Mouse (Mus musculus): Measurements from ENCODE around the gene Crybg1. TPM values are rescaled to one million over a fixed set of nuclear protein-coding genes. Genes with fewer than 3 reads are reported as not detected.
"Not testable (repeated sequence)": the region's sequence is repeated elsewhere in the genome, so short reads cannot be mapped to it uniquely, and the experiment has no call there.

Gene Crybg1
- polyA plus RNA-seq, 1 experiment from 2014 or later, result 1.0 TPM

DNA sequence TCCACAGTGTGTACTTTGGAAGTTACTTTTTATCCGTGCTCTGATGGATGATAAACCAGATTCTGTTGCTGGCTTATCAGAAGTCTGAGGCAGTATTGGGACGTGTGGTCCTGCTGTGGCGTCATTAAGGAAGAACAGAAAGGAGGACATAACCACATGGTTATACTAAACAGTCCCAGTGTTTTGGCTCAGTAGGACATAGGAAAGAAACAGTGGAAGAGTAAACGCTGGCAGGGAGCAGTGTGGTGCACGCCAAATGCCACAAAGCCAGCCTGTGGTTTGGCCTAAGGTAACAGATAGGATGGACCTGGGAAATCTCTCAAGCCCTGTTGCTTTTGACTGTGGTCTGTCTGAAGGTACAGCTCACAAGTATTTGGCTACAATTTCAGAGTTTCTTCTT lies 220.1 kb downstream of the Crybg1 start:
- Histone ChIP-seq H3K27ac (ENCODE audit: low read length) (no peak overlapping the region), H3K9me3 (replicated peaks; ENCODE audit: control insufficient read depth, low read length) (no peaks in the 10 kb centered on the region), H3K9ac (ENCODE audit: low read depth, low read length) (no peak overlapping the region), H3K4me1 (ENCODE audit: control insufficient read depth, low read depth, low read length) (no peaks in the 10 kb centered on the region), H3K36me3 (ENCODE audit: control insufficient read depth, insufficient read depth) (no peaks in the 10 kb centered on the region), H3K4me3 (ENCODE audit: low read depth, low read length) (no peak overlapping the region), H3K27me3 (ENCODE audit: control insufficient read depth, insufficient read depth, low read depth, low read length) (no peaks in the 10 kb centered on the region), H3K4me2 (ENCODE audit: low read depth, low read length) (no peak overlapping the region)
- no peak for ATAC-seq (ENCODE audit: low read depth)
- 62% methylated on average over 5 of the region's 5 CpGs for WGBS (ENCODE audit: insufficient replicate concordance)

DNA sequence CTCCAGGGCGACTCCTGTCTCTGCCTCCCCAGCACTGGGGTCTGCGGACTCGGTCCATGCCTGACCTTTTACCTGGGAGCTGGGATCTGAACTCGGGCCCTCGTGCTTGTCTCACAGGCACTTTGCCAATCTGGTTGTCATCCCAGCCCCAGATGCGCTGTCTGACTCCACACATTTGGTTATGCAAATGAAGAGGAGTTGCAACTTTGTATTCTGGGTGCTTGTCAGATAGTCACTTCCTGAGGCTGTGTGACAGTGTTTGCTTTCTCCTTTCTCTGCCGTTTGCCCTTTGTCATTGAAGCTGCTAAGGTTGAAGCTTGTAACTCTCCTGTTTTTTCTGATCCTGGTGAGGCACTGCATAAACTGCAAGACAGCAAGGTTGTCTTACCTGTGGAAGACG lies 220.9 kb downstream of the Crybg1 start:
- Histone ChIP-seq H3K36me3 (ENCODE audit: control insufficient read depth, insufficient read depth) (no peaks in the 10 kb centered on the region), H3K4me2 (ENCODE audit: low read depth, low read length) (no peak overlapping the region), H3K4me3 (ENCODE audit: low read depth, low read length) (no peak overlapping the region), H3K27me3 (ENCODE audit: control insufficient read depth, insufficient read depth, low read depth, low read length) (no peaks in the 10 kb centered on the region), H3K27ac (ENCODE audit: low read length) (no peak overlapping the region), H3K9ac (ENCODE audit: low read depth, low read length) (no peak overlapping the region), H3K4me1 (ENCODE audit: control insufficient read depth, low read depth, low read length) (no peaks in the 10 kb centered on the region), H3K9me3 (replicated peaks; ENCODE audit: control insufficient read depth, low read length) (no peaks in the 10 kb centered on the region)
- no peak for ATAC-seq (ENCODE audit: low read depth)
- 57% methylated on average over 8 of the region's 8 CpGs for WGBS (ENCODE audit: insufficient replicate concordance)

DNA sequence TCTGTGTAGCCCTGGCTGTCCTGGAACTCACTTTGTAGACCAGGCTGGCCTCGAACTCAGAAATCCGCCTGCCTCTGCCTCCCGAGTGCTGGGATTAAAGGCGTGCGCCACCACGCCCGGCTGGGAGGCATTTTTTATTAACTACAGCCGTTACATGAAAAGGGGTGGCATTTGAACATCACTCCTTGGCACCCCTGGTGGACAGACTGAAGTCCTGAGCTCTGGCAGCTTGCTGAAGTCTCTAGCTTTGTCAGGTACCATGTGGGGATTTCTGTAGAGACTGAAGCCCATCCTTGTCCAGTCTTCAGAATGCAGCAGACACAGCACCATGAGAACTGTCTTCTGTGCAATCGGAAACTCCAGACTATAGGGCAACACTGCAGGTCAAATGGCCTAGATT lies 222.9 kb downstream of the Crybg1 start:
- not testable (repeated sequence) for H3K4me3 ChIP-seq (ENCODE audit: low read depth, low read length); H3K4me1 ChIP-seq (ENCODE audit: control insufficient read depth, low read depth, low read length); ATAC-seq (ENCODE audit: low read depth); H3K9me3 ChIP-seq (replicated peaks; ENCODE audit: control insufficient read depth, low read length); H3K27ac ChIP-seq (ENCODE audit: low read length); H3K27me3 ChIP-seq (ENCODE audit: control insufficient read depth, insufficient read depth, low read depth, low read length); H3K36me3 ChIP-seq (ENCODE audit: control insufficient read depth, insufficient read depth); H3K4me2 ChIP-seq (ENCODE audit: low read depth, low read length); H3K9ac ChIP-seq (ENCODE audit: low read depth, low read length)
- 78% methylated on average over 9 of the region's 9 CpGs for WGBS (ENCODE audit: insufficient replicate concordance)

DNA sequence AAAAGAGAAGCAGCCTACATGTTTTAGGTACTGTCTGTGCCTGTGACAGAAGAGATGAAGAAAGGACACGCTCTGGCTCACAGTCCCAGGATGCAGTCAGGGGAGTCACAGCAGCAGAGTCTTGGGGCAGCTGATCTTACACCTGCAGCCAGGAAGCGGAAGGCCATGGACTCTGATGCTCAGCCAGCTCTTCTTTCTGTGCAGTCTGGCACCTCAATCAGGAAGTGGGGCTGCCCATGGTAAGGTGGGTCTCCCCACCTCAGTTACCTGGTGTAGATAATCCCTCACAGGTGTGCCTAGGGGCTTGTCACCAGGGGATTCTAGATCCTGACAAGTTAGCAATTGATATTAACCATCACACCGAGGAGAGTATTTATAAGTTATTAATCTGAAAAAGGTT lies 225.6 kb downstream of the Crybg1 start:
- no peak overlapping the region for H3K4me2 ChIP-seq (ENCODE audit: low read depth, low read length)
- no peak overlapping the region for H3K4me3 ChIP-seq (ENCODE audit: low read depth, low read length)
- H3K27ac ChIP-seq (ENCODE audit: low read length), result no peak overlapping the region
- no peaks in the 10 kb centered on the region for H3K9me3 ChIP-seq (replicated peaks; ENCODE audit: control insufficient read depth, low read length)
- no peaks in the 10 kb centered on the region for H3K27me3 ChIP-seq (ENCODE audit: control insufficient read depth, insufficient read depth, low read depth, low read length)
- H3K36me3 ChIP-seq (ENCODE audit: control insufficient read depth, insufficient read depth), result no peaks in the 10 kb centered on the region
- H3K4me1 ChIP-seq (ENCODE audit: control insufficient read depth, low read depth, low read length), result no peaks in the 10 kb centered on the region
- no peak for ATAC-seq (ENCODE audit: low read depth)
- 77% methylated on average over 3 of the region's 3 CpGs for WGBS (ENCODE audit: insufficient replicate concordance)
- H3K9ac ChIP-seq (ENCODE audit: low read depth, low read length), result no peak overlapping the region

DNA sequence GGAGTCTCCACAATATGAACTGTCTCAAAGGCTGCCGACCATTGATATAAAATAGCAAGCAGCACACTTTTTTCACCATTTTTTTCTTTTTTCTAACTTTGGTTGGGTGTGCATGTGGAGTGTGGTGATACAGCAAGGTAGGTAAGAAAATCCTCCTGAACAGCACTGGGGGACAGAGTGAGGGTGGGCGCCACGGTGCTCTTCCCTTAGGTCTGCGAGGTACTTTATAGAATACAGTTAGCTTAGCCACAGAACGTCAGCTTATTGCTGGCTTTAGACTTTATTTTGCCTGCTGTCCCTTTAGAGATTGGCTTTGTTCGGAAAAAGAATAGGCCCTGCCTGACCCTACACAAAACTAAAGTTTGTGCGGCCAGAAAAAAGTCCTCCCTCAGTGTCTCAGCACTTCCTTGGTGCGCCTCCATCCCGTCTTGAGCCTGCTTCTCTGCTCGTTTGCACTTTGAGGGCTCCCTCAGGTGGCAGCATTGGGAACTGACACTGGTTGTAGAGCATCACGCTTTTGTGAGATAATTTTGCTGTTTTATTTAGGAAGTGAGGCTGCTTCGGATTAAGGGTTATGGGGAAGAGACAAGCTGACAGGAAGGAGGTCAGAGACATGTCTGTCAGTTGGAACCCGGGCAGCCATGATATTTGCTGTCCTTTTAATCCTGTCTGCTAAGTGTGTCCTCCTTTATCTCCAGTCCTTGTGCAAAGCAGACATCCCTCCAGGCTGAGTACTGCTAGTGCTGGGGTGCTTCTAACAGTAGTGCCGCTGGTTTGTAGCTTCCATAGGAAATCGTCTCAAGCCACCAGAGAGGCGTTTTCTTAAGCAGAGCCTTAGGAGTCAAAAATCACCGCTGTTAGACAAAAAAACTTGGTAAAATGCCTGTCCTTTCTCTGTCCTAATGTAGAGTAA lies 229.7 kb downstream of the Crybg1 start:
- Histone ChIP-seq H3K9me3 (replicated peaks; ENCODE audit: control insufficient read depth, low read length) (no peaks in the 10 kb centered on the region), H3K36me3 (ENCODE audit: control insufficient read depth, insufficient read depth) (no peaks in the 10 kb centered on the region), H3K9ac (ENCODE audit: low read depth, low read length) (no peak overlapping the region), H3K27ac (ENCODE audit: low read length) (no peak overlapping the region), H3K4me2 (ENCODE audit: low read depth, low read length) (no peak overlapping the region), H3K27me3 (ENCODE audit: control insufficient read depth, insufficient read depth, low read depth, low read length) (no peaks in the 10 kb centered on the region), H3K4me1 (ENCODE audit: control insufficient read depth, low read depth, low read length) (no peaks in the 10 kb centered on the region), H3K4me3 (ENCODE audit: low read depth, low read length) (no peak overlapping the region)
- ATAC-seq (ENCODE audit: low read depth), result no peak
- WGBS (ENCODE audit: insufficient replicate concordance), result 38% methylated on average over 17 of the region's 17 CpGs

DNA sequence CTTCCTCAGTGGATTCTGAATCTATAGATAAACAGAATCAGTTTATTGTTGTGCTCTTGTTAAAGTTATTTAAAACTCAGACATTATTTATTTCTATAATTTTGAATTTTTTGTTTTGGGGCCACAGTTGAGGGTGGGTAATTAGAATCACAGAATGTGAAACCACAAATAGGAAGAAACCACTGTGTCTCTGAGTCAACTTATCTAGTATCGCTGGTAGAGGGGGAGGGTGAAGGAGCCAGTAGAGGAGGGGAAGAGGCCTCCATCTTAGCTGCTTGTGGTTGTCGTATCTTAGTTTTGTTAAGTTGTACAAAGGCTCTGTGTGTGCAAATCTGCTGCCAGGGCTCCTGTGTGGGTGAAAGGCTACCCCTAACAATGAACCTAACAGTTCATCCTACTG lies 231.9 kb downstream of the Crybg1 start:
- ATAC-seq (ENCODE audit: low read depth), result no peak
- Histone ChIP-seq H3K27ac (ENCODE audit: low read length) (no peak overlapping the region), H3K4me3 (ENCODE audit: low read depth, low read length) (no peak overlapping the region), H3K9ac (ENCODE audit: low read depth, low read length) (no peak overlapping the region), H3K4me2 (ENCODE audit: low read depth, low read length) (no peak overlapping the region), H3K36me3 (ENCODE audit: control insufficient read depth, insufficient read depth) (no peaks in the 10 kb centered on the region), H3K4me1 (ENCODE audit: control insufficient read depth, low read depth, low read length) (no peaks in the 10 kb centered on the region), H3K27me3 (ENCODE audit: control insufficient read depth, insufficient read depth, low read depth, low read length) (no peaks in the 10 kb centered on the region), H3K9me3 (replicated peaks; ENCODE audit: control insufficient read depth, low read length) (no peaks in the 10 kb centered on the region)
- WGBS (ENCODE audit: insufficient replicate concordance), result 28% methylated on average over 2 of the region's 2 CpGs

DNA sequence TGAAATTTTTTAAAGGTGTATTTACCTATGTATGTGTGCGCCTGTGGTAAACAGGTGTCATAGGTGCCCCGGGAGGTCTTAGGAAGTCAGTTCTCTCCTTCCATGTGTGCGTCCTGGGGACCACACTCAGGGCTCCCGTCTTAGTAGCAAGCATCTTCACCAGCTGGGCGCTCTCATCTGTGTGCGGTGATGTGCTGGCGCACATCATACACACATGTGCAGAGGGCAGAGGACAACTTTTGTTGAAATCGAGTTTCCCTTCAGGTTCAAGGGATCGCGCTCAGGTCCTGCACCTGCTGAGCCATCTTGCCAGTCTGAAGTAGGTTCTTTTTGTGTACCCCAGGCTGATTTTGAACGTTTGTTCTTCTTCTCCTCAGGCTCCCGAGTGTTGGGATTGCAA lies 232.5 kb downstream of the Crybg1 start:
- ATAC-seq (ENCODE audit: low read depth), result no peak
- Histone ChIP-seq H3K4me1 (ENCODE audit: control insufficient read depth, low read depth, low read length) (no peaks in the 10 kb centered on the region), H3K36me3 (ENCODE audit: control insufficient read depth, insufficient read depth) (no peaks in the 10 kb centered on the region), H3K4me2 (ENCODE audit: low read depth, low read length) (no peak overlapping the region), H3K9ac (ENCODE audit: low read depth, low read length) (no peak overlapping the region), H3K27me3 (ENCODE audit: control insufficient read depth, insufficient read depth, low read depth, low read length) (no peaks in the 10 kb centered on the region), H3K9me3 (replicated peaks; ENCODE audit: control insufficient read depth, low read length) (no peaks in the 10 kb centered on the region), H3K4me3 (ENCODE audit: low read depth, low read length) (no peak overlapping the region), H3K27ac (ENCODE audit: low read length) (no peak overlapping the region)
- 77% methylated on average over 12 of the region's 12 CpGs for WGBS (ENCODE audit: insufficient replicate concordance)

DNA sequence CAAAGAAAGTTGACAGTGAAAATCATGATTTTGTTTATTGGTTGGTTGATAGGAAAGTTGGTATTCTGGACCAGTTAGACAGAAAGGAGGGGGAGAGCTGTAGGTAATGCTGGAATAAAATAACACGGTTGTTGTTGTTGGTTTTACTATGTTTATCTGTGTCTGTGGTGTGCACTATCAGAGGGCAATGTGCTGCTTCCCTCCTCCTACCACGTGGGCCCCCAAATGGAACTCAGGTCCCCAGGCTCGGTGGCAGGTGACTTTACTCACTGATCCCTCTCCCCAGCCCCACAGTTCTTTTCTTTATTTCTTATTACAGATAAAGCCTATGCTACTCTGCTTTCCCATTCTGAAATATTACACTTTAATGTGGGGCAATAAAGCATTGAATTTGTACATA lies 236.4 kb downstream of the Crybg1 start:
- 18% methylated on average over 3 of the region's 3 CpGs for WGBS (ENCODE audit: insufficient replicate concordance)
- Histone ChIP-seq H3K9ac (ENCODE audit: low read depth, low read length) (no peak overlapping the region), H3K4me2 (ENCODE audit: low read depth, low read length) (no peak overlapping the region), H3K36me3 (ENCODE audit: control insufficient read depth, insufficient read depth) (no peaks in the 10 kb centered on the region), H3K27ac (ENCODE audit: low read length) (no peak overlapping the region), H3K4me3 (ENCODE audit: low read depth, low read length) (no peak overlapping the region), H3K27me3 (ENCODE audit: control insufficient read depth, insufficient read depth, low read depth, low read length) (no peaks in the 10 kb centered on the region), H3K4me1 (ENCODE audit: control insufficient read depth, low read depth, low read length) (no peaks in the 10 kb centered on the region), H3K9me3 (replicated peaks; ENCODE audit: control insufficient read depth, low read length) (no peaks in the 10 kb centered on the region)
- ATAC-seq (ENCODE audit: low read depth), result no peak

DNA sequence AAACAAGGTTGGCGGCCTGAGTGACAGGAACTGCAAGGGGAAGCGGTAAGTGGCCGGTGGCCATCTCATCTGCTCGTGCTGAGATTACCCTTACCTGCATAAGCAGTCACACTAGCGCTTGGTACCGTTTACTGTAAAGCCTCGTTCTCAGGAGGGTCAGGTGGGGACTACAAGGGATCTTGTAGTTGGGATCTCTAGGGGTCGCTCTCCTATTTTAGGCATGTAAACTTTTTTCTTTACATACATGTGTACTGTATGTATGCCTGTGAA lies 237.8 kb downstream of the Crybg1 start:
- Histone ChIP-seq H3K4me3 (ENCODE audit: low read depth, low read length) (no peak overlapping the region), H3K27me3 (ENCODE audit: control insufficient read depth, insufficient read depth, low read depth, low read length) (no peaks in the 10 kb centered on the region), H3K9me3 (replicated peaks; ENCODE audit: control insufficient read depth, low read length) (no peaks in the 10 kb centered on the region), H3K27ac (ENCODE audit: low read length) (no peak overlapping the region), H3K4me1 (ENCODE audit: control insufficient read depth, low read depth, low read length) (no peaks in the 10 kb centered on the region), H3K4me2 (ENCODE audit: low read depth, low read length) (no peak overlapping the region), H3K36me3 (ENCODE audit: control insufficient read depth, insufficient read depth) (no peaks in the 10 kb centered on the region), H3K9ac (ENCODE audit: low read depth, low read length) (no peak overlapping the region)
- ATAC-seq (ENCODE audit: low read depth), result no peak
- WGBS (ENCODE audit: insufficient replicate concordance), result 62% methylated on average over 8 of the region's 8 CpGs
